Mouse (Mus musculus) bone marrow macrophage, adult 2 months (primary cell): ENCODE measurements around the gene Mzf1.

ENCODE experiments used
- CTCF ChIP-seq: IDR thresholded peaks from 2 replicates; pipeline ENCODE4 v1.5.1; 2012; ENCODE audit warnings: low read depth, mild to moderate bottlenecking, low read length, moderate library complexity
- POLR2A ChIP-seq: IDR thresholded peaks from 2 replicates; pipeline ENCODE4 v1.6.1; 2012; ENCODE audit warnings: mild to moderate bottlenecking, low read depth, low read length, borderline replicate concordance

DNA sequence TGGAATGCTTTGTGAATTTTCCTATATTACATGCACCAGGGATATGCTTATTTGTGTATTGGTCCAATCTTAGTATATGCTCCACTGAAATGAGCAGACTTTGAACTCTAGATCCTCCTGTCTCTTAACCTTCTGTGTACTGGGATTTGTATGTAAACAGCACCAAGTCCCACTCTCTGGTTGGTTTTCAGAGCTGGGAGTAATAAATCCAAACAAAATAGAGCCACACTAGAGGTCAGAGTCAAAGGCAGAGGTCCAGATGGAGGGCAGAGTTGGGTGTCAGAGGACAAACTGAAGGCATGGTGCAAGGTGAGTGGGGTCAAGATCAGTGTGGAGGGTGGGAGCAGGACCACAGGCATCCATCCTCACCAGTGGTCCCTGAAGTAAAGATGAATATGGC, 58.7 kb downstream of the Mzf1 start:
- TF ChIP-seq CTCF = no peak
- TF ChIP-seq POLR2A = no peak
